Mouse (Mus musculus): ENCODE results near the gene E2f3.

Gene E2f3

DNA sequence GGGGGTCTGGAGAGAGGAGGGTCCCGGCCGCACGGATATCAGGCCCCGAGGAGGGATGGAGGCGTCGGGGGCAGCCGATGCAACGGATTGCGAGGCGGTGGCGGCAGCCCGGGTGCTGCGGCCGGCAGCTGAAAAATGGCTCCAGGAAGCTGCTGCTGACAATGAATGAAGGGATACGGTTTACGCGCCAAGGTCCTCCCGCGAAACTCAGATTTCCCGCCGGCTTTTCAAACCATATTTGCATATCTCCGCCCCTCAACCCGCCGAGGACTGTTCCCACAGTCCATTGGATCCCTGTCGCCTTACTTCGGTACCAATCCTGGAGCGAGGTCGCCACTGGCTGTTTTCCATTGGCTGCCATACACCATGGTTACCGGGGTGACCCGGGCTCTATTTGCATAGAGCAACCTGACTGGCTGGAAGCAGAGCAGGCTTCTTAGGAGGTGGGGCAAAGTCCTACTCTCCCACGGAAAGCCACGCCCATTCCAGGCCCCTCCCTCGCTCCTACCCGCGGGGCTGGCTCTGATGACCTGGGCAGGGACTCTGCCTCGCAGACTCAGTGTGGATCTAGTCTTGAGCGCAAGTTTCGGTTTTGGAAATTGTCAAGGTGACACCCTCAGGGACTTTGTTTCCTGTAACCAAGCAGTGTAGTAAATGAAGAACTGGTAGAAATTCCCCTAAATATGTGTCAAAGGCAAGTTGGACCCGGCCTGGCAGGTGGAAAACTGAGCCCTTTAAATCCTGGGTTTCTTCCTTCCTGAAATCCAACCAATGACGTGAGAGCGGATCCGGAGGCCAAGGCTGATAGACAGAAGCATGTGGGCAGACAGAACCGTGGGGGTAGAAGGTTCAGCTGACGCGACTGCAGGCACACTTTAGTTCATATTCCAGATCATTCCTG, at the start of gene E2f3:
E2f3 (minus strand) TSS at position 209 of the 901 bp plus-strand sequence.
- in situ Hi-C loops (cut with MseI, MboI) = no loop called here

- in situ Hi-C loops (cut with MseI, MboI) = no loop called here
Observed at GRCm38 (mm10) chr13:30034540-30034939, 48.7 kb upstream of the E2f3 start.

DNA sequence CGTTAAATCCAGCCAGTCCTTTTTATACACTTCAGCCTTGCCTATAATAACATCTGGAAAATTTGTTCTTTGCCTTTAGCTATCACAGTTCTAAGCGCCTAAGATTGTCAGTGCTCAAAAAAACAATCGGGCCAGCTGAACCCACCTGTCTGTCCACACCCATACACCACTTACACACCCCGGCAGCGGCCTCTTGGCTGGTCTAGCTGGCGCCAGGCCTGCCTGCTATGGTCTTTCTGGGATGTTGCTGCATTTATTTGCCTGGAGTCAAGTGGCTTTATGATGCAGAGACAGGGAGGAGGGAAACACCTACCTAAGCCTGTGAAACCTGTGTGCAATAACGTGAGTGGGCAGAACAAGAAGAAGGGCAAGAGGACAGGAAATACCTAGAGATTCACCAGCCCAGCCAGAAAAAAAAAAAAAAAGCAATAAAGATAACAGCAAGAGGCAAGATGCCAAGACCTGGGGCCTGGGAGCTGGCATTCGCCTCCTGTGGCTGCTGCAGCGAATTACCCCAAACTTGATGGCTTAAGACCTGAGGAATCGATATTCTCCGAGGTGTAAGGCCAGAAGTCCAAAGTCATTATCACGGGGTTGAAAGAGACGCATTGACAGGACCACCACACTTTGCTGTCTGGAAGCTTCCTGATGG, 45.9 kb upstream of the E2f3 start:
- in situ Hi-C loops (cut with MseI, MboI) = no loop called here

GRCm38 (mm10) chr13:30027841-30028240, 42.0 kb upstream of the E2f3 start:
- in situ Hi-C loops (cut with MseI, MboI) = no loop called here

DNA sequence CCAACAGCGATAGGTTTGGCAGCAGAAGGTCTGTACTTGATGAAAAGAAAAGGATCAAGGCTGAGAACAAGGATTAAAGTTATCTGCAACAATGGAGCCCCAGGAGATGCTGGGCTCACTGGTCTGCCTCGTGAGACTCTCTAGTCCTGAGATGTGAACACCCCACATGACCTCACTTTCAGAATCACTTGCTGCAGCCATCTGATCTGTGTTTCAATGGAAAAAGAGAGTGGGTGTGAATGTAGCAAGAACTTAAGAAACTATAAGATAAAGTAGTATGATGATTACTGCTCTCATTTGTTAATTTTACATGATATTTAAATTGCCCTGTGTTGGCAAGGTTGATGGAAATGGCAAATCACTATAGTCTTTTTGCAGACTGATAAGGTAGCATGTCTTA, 36.6 kb upstream of the E2f3 start:
- in situ Hi-C loops (cut with MseI, MboI) = no loop called here

DNA sequence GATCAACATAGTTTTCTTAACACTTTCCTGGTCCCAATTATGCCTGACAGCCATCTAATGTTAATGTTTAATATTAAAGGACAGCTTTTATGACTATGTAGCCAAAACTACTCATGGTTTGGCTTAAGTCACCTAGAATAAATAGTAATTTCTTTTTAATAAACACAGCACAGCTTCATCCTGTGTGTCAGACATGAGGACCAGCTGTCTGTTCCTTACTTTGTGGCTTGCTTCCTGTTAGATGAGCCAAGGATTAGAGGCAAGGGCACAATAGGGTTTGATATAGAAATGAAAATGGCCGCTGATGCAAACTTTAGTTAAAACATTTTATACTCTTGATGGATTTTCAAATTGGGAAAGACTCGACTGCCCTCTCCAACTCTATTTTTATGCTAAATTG, 32.7 kb upstream of the E2f3 start:
- in situ Hi-C loops (cut with MseI, MboI) = no loop called here

DNA sequence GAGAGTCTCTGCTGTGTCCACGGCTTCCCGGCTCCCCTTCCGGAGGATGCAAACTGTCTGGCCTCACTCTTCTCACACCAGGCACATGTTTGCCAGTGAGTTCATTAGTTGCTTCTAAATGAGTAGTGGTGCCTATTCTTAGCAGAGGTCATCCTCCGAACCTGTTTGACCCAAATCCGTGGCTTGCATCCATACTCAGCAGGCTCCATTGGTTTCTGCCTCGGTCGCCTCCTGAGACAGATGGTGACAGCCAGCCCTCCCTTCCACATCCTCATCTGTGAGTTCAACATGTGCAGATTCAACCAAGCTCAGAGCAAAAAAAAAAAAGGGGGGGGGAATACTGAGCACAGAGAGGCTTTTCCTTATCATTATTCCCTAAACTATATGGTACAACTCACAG, 31.7 kb upstream of the E2f3 start:
- in situ Hi-C loops (cut with MseI, MboI) = no loop called here

DNA sequence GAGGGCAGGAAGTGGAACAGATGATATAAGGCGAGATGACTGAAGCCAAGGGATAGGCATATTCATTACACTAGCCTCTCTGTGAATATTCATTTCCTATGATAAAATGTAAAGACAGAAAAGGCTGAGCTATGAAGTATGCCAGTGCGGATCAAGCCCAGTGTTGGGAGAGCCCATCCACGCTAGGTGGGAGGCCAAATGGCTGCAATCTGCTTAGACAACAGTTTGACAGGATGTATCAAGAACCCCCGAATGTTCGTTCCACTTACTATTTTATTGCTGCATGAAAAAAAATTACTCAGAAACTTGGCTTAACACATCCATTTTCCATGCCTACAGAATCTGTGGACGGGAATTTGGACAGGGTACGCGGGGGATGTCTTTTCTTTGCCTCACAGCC, 28.7 kb upstream of the E2f3 start:
- in situ Hi-C loops (cut with MseI, MboI) = no loop called here

DNA sequence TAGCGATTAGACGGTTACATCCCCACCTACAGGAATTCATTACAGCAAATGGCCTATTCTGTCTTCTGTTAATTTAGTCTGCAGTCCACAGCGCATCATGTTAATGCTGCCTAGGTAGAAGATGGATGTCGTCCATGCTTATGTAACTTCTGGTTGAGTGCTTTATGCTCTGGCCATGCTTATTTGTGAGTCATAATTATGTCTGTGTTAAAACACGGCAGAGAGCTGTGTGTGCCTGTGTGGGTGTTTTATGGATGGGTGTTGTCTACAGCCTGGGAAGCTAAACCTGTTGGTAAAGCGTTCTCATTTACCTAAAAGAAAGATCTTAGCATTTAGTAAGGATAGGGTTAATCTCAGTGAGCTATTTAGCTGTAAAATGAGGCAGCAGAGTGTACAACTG, 26.4 kb upstream of the E2f3 start:
- in situ Hi-C loops (cut with MseI, MboI) = no loop called here

GRCm38 (mm10) chr13:30008738-30009137, 22.9 kb upstream of the E2f3 start:
- in situ Hi-C loops (cut with MseI, MboI) = no loop called here

DNA sequence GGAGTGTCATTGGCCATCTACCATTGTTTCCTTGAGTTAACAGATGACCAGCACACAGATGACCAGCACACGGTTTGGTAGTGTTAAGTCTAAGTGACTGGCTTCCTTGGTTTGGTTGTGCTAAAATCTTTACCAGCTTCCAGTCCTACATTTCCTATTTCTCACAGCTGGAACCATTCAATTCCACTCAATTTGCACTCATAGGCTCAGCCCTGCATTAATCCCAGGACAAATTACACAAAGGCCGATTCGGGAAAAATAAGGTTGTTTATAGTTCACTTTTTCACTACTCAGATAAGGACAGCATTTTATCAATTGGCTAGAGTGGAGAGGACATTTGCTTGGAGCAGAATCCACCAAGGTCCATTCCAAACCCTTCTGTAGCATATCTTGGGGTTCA, 19.6 kb upstream of the E2f3 start:
- in situ Hi-C loops (cut with MseI, MboI) = no loop called here

DNA sequence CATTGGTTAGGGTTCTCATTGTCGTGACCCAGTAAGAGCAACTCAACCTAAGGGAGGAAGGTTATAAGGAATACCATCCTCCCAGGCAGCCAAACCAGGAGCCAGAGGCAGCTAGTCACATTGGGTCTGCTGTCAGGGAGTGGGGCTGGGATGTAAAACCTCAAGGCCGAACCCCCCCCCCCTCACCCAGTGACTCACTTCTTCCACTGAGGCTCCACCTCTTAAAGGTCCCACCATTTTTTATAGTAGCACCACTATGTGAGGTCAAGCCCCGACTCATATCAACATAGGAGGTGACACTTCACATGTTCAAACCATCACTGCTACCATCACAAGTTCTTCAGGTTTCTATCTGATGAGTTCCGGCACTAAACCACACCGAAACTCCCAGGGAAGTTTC, 19.0 kb upstream of the E2f3 start:
- in situ Hi-C loops (cut with MseI, MboI) = no loop called here

DNA sequence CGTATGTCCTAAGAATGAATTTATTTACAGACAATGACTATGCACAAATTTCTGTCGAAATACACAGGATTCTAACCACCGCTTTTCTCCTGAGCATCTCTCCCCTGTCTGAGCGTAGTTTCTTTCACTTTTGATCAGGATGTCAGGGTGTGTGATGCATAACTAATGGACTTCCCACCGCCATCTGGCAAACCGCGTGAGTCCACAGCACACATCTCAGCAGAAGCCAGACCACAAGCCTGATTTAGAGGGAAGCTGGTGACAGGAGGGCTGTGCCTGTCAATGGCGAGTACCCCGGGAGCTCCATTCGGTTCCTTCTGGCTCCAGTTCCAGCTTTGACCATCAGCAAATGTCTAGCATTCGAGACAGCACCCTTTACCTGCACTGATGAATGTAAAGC, 17.3 kb upstream of the E2f3 start:
- in situ Hi-C loops (cut with MseI, MboI) = no loop called here

DNA sequence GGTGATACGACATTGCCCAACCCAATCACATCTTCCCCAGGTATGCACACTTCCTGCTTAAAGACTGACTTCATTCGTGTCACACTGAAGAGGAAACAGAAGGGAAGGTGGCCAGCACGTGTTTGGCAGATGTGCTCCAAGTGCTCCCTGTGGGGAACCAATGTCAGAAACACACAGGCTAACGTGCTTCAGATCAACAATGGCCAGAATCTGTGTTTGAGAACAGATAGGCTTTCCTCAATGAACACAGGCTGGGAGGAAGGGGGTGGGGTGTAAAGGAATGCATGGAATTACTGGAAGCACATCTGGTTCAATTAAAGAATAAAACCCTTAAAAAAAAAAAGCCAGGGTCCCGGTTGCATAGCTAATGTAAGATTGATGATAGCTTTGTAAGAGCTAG, 15.2 kb upstream of the E2f3 start:
- in situ Hi-C loops (cut with MseI, MboI) = no loop called here

GRCm38 (mm10) chr13:29987956-29988355, 2.1 kb upstream of the E2f3 start:
- in situ Hi-C loops (cut with MseI, MboI) = no loop called here

DNA sequence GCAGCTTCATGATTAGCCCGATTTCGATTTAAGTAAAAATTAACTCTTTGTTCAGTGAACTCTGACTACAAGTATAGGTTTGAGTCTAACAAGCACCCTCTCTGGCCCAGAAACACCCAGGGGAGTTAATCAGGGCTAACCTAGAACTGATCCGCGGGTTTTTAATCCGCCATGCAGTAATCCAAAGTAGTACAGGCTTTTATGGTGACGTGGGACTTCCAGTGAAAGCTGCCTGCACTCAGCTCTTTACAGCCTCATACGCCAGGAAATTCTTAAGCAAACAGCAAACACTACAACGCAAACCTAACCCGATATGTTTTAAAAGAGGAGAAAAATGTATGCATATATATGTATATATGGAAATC, 875 bp upstream of the E2f3 start:
- in situ Hi-C loops (cut with MseI, MboI) = no loop called here

- in situ Hi-C loops (cut with MseI, MboI) = no loop called here
Observed at GRCm38 (mm10) chr13:29985101-29985854, 585 bp downstream of the E2f3 start.

DNA sequence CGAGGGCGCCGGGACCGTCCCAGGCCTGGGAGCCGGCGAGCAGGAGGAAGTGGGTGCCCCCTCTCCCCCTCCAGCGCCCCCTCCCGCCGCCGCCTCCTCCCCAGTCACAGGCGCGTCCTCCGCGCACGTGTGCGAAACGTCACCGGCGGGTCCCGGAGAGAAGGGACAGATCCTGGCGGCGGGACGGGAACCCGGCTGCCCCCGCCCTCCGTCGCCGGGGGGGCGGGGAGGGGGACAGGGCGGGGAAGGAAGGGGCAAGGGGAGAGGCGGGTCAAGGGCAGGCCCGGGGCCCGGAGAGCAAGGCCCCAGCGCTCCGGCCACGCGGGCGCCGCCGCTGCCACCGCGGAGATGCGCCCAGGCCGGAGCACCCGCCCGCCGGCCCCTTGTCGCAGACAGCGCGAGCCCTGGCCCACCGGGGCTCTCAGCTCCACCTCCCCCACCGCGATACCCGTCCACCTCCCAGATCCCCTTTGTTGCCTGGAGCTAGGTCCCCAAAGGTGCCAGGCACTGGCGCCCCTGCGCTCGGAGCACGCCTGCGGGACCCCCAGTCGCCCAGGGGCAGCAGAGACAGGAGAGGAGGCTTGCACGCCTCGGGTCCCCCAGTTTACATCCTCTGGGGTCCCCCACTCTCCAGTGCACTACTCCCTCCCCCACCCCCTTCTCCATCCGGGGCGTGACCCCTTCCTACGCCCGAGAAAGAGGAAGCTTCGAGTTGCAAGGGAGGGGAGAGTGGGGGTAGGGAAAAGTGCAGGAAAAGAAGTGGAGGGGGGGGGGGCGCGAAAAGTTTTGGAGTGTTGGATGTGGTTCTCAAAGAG, 1.4 kb downstream of the E2f3 start:
- in situ Hi-C loops (cut with MseI, MboI) = no loop called here

- in situ Hi-C loops (cut with MseI, MboI) = no loop called here
Observed at GRCm38 (mm10) chr13:29983523-29984191, 2.2 kb downstream of the E2f3 start.

DNA sequence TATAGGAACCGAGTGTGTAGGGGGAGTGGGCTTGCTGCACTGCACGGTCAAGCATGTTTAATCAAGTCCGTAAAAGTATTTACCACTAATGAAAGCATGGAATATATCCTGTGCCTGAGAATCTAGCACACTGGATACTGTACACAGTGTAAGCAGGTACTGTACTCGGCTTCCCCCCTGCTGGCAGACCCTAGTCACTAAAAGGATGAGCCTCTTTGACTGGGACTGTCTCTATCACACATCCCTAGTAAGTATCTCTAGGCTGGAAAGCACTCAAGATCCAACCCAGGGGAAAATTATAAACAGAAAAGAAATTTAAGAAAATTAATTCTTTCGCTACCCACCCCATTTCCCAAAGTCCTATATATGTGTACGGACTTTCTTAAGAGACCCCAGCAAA, 2.8 kb downstream of the E2f3 start:
- in situ Hi-C loops (cut with MseI, MboI) = no loop called here

DNA sequence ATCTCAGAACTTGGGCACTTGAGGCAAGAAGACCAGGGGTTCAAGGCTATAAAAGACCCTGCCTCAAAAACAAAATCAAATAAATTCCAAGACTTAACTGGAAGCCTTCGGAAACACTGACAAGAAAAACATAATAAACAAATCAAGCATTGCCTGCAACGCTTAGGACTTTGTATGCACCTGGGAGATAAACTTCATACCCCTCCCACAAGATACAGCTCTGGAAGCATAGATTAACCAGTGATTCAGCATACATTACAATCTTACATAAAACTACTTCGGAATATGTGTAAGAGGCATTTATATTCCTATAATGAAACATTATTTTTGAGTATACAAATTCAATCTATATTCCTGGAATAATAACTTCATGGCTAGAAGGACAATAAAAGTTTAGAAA, 3.5 kb downstream of the E2f3 start:
- in situ Hi-C loops (cut with MseI, MboI) = no loop called here

Measured in mouse trophoblast stem cell (cell line).